Mouse (Mus musculus) left cerebral cortex, adult 18-20 months (tissue): ENCODE data around the gene Timm44. TPM values are rescaled to one million over a fixed set of nuclear protein-coding genes. Genes with fewer than 3 reads are reported as not detected.

ENCODE experiments used
- DNase-seq, 2 experiments: peaks; one replicate each; pipeline ENCODE4 v3.0.0; 2021 to 2022; ENCODE audit warnings: low spot score in 2 of 2, mixed read lengths in 1 of 2
- long read RNA-seq, 2 experiments: library from polyadenylated mRNA; stranded (forward); transcript quantifications; one replicate each; pipeline ENCODE4 v2.0.0; 2021
- total RNA-seq, 2 experiments: library from RNA; stranded (reverse); gene quantifications; 2 replicates each; pipeline ENCODE4 v1.2.3; 2021

The Timm44 gene
- total RNA-seq, result 10 to 100 TPM; 59.0 to 69.1 TPM
- long read RNA-seq, experiment 1, transcript Timm44-201 (13 exons, 1,790 nt), result major isoform, 45 of 72 reads
- long read RNA-seq, experiment 1, partial matches to known transcripts, result 8 of 72 reads
- long read RNA-seq, experiment 1, other reads (novel, unspliced or antisense), result 14 of 72 reads
- long read RNA-seq, experiment 2, transcript Timm44-201 (13 exons, 1,790 nt), result major isoform, 36 of 61 reads
- long read RNA-seq, experiment 2, partial matches to known transcripts, result 11 of 61 reads
- long read RNA-seq, experiment 2, other reads (novel, unspliced or antisense), result 10 of 61 reads

DNA sequence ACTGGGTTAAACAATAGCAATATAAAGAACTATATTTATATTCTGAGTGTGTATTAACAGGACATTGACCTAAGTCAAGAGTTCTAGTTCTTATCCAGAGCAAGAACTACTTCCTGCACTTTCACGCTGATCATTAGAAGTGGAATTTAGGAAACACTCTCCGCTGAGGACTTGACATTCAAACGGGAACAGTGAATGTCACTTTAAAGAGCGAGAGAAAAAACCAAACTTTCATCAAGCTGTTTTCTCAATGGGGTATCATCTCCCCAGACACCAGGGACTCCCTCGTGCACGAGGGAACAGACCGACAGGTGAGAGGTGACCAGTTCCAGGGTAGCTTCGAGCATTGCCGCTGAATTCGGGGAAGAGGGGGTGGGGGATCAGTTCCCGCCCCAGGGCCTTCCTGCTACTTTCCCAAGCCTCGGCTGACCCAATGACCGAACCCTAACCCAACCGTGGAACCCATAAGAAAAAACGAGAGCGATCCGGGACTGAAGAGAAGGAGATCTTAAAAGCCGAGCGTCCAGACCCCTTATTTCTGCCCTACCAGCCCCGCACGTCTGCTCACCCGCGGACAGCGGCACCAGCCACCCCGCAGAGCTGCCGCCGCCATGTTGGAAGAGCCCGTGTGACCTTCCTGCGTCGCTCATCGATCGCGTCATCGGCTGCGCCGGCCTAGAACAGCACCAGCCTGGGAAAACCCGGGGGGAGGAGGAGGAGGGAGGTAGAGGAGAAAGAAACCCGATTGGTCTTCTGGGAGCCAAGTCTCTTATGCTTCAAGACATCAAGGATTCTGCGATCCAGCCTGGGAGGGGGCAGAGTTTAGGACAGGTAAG, at the start of gene Timm44:
TSS of gene Timm44 (minus strand) at position 639 of the 836 bp plus-strand sequence.
- DNase-seq, result peak; percentile 98

DNA sequence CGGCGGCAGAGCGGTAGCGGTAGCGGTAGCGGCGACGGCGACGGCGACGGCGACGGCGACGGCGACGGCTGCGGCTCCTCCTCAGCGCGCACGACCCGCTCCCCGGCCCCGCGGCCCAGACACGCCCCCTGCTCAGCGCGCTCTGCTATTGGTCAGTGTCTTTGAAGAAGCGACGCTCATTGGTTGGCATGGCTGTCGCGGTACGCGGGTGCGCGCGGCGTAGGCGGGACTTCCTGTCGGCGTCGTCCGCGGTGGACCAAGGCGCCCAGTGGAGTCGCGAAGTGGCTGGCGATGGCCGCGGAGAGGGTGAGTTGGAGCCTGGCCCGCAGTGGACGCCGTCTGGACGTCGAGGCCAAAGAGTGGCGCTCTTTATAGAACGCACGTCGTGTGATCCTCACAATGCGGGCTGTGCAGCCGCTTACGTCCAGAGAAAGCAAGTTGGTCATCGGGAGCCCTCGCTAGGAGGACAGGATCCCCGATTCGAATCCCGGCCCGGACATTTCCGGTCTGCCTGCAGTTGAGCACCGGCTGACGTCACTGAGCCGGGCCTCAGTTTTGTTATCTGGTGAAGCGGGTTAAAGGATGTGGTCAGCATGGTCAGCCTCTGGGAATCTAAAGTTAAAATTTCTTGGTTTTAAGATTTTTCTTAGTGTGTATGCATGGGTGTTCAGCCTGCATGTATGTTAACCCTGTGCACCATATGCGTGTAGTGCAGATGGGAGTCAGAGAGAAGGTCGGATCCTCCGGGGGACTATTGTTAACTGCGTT, 49.5 kb upstream of the Timm44 start, which contains the start of the genes Ccl25 and Elavl1:
TSS of gene Ccl25 (plus strand) at position 228 of the 768 bp plus-strand sequence.
TSS of gene Elavl1 (minus strand) at position 431 of the 768 bp plus-strand sequence.
- peak; percentile 98 for DNase-seq

DNA sequence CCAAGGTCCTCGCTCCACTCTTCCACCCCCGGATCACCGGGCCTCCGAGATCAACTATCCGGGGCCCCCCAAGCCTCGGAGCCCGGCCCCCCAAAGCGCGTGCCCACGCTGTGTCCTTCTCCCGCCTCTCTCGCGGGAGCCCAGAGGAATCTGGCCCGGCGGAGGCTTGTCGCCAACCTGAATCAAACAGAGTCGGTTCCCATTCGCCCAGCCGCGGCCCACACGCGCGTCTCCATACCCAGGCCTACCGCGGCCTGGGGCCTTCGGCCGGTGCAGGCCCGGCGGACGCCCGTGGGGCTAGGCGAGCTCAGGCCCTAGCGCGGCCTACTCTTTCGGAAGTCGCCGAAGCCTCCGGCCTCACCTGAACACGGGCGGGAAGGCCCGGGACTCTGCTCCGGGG, 48.8 kb upstream of the Timm44 start:
- DNase-seq, result peak in 1 of 2 experiments; percentile 24

DNA sequence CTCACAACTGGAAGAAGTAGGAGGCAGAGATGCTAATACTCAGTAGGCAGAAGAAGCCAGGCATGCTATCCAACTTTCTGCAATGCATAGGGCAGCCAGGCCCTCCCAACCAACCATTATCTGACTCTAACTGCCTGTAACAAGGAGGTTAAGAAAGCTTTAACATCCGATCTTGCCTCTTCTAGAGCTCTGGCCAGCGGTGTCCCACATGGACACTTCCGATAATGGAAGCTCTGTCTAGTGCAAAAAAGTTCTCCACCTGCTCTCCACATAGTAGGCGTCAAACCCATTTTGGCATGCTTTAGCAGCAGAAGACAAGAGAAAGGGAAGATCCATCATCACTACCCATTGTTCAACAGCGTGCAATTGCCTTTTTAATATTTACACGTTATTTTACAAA, 48.2 kb upstream of the Timm44 start:
- DNase-seq, result no peak

DNA sequence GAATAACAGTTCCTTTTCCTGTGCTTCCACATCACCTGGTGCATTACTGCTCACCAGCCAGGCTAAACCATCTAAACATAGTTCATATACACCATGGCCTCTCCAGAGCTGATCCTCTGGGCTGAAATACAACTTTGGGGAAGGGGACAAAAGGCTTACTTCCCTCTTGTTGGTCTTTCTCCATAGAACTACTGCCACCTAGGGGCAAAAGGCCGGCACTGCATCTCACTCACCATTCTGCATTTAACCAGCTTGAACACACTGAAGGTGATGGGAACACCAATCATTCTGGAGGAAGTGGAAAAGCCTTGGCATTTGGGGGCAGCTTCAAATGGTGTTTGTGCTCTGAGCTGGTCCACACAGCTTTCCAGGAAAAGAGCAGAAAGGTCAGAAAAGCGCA, 46.8 kb upstream of the Timm44 start:
- peak; percentile 80 to 82 for DNase-seq

DNA sequence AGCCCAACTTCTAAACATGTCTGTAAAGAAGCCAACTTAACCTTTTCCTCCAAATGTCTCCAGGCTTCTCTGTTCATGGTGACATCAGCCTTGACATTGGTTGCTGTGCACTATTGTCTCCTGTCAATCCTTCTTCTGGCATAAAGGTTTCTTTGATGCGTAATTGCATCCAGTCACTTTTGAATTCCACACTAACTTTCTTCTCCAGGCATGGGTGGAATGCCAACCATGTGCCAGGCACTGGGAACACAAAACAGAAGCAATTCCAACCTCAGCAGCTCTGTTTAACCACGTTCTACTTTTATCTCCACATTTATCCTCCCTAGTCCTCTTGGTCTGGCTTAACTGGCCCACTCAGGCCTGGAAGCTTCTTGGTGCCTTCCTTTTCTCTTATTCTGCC, 45.3 kb upstream of the Timm44 start:
- DNase-seq, result no peak

DNA sequence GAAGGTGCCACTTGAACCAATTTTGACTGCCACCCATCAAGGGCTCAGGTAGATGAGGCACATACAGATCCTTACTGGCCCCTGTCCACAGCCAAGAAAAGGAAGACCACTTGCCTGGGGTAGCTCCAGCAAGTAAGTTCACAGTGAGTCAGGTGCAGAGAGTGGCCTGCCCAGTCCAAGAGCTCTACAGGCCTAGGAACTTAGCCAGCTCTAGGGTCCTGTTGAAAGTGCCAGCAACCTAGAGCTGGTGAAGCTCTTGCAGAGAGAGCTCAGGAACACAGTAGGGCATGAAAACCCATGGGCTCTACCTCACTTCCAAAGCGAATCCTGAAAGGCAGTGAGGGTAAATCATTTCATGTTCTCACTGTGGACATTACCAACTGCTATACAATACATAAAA, 44.7 kb upstream of the Timm44 start:
- DNase-seq, result no peak

DNA sequence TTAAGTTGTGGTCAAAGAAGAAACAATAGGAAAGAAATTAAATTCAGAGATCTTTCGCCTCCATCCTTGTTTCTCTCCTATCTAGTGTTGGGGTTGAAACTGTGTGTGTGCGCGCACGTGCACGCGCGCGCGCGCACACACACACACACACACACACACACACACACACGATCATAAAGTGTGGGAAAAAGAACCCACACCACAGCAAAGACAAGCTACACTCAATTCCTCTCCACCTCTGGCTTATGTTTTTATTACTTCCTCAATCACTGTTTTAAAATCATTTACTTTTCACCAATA, 43.8 kb upstream of the Timm44 start:
- no peak for DNase-seq

DNA sequence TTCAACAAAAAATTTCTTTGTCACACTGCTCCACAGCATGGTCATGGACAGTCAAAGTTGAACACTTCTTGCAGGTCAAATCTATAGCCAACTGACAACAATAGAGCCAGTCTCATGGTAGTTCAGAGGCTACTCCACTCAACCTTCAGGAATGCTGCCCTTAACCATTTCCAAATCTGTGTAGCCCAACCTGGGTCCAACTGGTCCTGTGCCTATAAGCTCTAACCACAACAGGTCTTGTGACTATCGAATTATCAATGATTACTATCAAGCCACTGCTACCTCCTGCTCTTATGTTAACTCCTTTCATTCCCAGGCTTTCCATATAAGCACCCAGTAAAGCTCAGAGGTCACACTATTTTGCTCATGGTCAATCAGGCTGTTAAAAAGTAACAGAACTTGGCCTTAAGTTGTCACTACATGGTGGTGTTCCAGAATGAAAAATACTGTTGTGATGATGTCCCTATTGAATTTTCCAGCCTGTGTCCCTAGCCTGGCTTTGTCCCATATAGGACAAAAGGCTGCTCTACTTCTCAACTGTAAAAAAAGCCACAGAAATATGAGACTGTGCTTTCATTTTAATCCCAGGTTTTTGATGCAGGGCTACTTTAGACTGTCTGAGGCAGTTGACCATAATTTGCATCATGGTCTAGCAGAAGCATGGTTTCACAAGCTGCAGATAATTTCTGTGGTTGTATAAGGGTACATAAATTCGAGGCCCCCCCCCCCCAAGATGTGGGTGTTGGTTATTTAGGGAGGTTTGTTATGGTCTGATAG, 43.3 kb upstream of the Timm44 start:
- DNase-seq, result no peak

DNA sequence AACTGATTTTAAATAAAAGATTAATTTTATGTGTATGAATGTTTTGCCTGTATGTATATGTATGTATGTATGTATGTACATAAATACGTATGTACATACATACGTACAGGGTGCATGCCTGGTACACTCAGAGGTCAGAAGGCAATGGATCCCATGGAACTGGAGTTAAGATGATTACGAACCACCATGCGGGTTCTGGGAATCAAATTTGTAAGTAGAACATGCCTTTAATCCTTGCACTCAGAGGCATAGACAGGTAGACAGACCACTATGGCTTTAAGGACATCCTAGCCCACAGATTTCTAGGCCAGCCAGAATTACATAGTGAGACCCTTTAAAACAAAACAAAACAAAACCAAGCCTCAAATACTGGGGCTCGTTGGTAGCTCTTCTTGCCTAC, 42.4 kb upstream of the Timm44 start:
- DNase-seq, result no peak

DNA sequence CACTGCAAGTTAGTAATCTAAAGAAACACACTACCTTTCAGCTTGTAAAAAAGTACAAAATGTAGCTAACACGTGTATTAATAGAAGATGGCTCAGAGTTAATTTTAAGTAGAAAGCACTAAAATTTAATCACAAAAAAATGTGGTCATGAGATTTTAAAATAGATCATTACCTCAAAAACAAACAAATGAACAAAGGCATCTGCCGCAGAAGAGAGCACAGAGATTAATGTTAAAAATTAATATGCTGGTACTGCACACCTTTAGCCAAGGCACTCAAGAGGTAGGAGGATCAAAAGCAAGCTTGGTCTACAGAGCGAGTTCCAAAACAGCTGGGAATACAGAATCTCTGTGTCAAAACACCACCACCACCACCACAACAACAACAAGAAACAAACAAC, 39.1 kb upstream of the Timm44 start:
- no peak for DNase-seq

DNA sequence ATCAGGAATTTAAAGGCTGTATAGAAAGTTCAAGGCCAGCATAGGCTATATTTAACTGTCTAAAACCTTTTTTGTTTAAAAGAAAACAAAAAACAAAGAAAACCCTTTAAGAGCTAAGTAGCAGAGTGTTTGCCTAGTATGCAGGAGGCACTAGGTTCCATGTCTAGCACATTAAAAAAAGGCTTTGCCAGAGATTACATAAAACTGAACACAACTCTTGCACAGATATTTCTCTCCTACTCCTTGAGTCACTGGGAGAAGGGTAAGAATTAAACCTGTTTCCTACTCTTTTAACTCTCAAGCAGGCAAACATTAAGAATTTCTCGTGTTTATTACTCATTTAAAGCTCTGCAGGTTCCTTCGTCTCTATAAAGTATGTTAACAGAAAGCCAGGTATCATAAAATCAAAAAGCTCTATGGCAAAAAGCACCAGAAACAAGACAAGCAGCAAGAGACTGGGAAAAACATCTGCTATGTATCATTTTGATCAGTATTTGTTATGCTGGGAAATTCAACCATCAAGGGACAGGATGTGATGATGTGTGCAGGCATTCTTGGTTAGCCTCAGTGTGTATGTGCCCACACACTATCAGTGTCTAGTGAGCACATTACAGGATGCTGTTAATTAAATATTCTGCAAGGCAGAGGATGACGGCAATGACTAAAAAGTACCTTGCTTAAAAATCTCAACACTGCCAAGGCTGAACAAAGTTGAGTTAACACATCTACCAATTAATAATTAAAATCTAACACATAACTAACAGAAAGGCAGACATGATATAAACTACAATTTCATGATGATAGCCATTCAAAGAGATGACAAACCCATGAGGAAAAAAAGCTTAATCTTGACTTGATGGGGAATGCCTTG, 37.8 kb upstream of the Timm44 start:
- no peak for DNase-seq

DNA sequence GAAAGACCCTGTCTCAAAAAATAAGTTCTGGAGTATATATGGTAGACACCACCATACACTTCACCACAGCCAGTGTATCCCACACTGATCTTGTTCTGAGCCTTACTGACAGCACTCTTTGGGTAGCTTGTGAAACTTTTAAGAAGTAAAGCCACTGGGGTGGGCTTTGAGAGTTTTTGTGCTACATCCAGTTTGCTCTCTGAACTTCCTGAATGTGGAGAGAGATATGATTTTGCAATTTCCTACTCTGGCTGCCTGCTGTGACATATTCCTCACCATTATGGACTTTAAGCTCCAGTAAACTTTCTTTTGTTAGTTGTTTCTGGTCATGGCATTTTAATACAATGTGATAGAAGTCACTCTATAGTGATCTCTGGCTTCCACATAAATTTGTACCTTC, 36.4 kb upstream of the Timm44 start:
- DNase-seq, result no peak

DNA sequence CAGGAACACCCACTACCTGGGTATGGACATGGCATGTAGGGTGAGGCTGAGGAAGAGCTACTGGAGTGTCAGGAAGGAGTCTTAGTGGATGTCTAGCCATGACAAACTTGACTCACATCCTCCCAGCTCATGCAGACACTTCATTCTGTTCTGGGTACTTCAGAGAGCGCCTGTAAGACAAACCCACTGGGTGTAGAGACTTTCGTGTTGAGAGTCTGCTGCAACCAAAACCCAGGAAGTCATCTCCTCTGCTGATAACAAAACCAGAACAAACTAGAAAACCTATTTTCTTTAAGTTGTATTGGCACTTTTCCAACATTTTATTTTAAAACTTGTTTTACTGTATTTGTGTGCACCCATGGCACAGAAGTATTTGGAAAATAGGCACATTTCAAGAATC, 30.1 kb upstream of the Timm44 start:
- DNase-seq, result no peak

DNA sequence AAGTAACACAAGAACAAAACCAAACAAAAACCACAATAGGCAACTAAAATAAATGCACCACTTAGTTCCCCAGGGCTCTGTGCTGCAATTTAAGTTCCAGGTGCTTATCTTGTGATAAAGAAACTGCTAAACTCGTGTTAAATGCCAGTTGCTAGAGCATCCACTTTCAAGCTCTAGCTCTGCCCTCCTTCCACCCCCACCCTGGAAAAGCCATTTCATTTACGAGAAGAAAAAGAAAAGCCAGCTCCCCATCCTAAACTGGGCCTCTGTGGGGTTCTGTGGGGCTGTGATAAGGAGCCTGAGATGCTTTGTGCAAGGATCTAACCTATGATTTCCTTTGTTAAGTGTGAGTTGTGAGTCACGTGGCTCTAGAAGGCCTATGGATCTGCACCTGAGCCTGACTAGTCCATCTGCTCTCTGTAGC, 28.4 kb upstream of the Timm44 start:
- DNase-seq, result no peak

DNA sequence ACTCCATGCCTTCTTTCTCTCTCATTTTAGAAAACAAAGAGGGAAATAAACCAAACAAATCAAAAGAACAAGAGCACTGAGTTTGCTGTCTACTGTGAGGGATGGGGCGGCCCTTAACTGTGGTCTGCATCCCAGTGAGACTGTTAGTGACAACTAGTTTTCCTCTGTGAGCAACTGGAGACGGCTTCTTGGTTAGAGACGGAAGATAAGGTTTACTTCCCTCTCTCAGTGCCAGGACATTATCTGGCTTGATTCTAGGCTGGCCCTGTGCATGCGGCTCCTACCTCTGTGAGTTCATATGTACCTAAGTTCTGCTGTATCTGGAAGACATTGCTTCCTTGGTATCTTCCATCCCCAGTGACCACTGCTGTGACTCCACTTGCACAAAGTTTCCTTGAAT, 22.1 kb upstream of the Timm44 start:
- DNase-seq, result no peak

DNA sequence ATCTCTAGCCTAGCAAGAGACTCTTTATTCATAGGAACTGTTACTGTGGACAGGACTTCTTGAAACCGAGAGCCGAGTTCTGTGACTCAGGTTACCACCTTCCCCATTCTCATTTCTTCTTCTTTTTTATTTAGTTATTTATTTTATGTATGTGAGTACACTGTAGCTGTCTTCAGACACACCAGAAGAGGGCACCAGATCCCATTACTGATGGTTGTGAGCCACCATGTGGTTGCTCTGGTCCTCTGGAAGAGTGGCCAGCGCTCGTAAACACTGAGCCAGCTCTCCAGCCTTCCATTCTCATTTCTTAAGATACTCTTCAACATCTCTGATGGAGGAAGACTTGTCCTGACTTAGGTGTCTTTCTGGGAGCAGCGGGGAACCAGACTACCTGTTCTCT, 17.0 kb upstream of the Timm44 start:
- DNase-seq, result no peak

DNA sequence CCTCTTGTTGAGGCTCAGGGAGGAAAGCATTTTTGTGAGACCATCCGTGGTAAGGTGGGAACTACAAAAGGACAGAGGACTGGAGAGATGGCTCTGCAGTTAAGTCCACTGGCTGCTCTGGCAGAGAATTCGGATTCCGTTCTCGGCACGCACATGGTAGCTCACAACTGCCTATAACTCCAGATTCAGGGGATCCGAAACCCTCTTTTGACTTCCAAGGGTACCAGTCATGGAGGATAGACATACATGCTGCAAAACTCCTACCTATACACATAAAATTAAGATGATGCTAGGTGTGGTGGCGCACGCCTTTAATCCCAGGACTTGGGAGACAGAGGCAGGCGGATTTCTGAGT, 375 bp upstream of the Timm44 start:
- DNase-seq, result no peak

DNA sequence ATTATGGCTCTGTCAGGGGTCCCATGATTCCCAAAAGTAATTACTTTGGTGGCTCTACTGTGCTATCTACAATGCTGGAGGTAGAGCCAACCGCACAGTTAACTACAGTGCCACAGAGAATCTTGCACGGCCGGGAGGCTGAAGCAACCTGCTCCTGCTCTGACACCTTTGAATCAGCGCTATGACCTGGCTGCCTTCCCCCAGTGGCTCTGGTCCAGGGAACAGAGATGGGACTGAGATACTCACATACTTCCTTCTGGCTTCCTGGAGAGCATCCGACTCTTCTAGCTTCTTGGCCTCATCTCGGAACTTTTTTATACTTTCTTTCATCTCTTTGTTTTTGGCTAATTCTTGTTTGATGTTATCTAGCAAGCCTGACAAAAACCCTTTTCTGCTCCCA, 6.1 kb downstream of the Timm44 start:
- no peak for DNase-seq

DNA sequence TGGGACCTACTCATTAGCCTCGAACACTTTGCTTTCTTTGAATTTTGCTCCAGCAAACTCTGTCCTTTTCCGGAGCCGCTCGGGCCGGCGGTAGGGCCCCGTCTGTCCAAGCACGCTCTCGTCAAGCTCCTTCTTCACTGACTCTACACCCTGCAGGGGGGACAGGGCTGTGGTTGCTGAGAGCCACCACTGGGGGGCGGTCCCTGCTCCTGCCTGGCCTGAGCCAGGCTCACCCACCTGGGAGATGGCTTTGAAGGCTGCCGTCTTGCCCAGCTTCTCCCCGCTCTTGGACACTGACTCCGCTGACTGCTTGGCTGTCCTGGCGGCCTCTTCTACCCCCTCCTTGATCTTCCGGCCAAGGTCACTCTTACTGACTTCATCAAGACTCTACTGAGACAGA, 8.1 kb downstream of the Timm44 start:
- no peak for DNase-seq
